21 mouse cellular contexts compared by ENCODE assay signal in genomic region chr11:70049366-70049765, GRCm38 (mm10). TPM values are rescaled to one million over a fixed set of nuclear protein-coding genes. Genes with fewer than 3 reads are reported as not detected.
"Had no signal": no experiment of that assay in that cellular context is flagged by ENCODE, and none has a peak within 500 bp of the region (broad histone marks: within the 10 kb centered on the region; RNA-seq: fewer than 3 reads in every experiment).

No protein-coding gene starts in this region.

- H3K4me3 ChIP-seq: midbrain, embryonic 10.5 days; midbrain, embryonic 13.5 days; myocyte; neural tube, embryonic 13.5 days; neural tube, embryonic 15.5 days had no signal

- H3K27ac ChIP-seq: midbrain, embryonic 10.5 days; midbrain, embryonic 13.5 days; neural tube, embryonic 13.5 days; neural tube, embryonic 15.5 days had no signal

- H3K27me3 ChIP-seq: midbrain, embryonic 13.5 days; neural tube, embryonic 15.5 days had no signal

- H3K4me2 ChIP-seq: lung, embryonic 14.5 days; midbrain, embryonic 13.5 days; neural tube, embryonic 13.5 days; neural tube, embryonic 15.5 days had no signal

- H3K9ac ChIP-seq: lung, embryonic 14.5 days; midbrain, embryonic 13.5 days; neural tube, embryonic 13.5 days; neural tube, embryonic 15.5 days had no signal

- DNase-seq: lung, adult 18-20 months; lung, embryonic 14.5 days; lung, postnatal 4 days; retina, postnatal 1 day; right cerebral cortex, adult 18-20 months; right cerebral cortex, postnatal 25 days; right cerebral cortex, postnatal 4 days; spleen, adult 18-20 months; thymus, adult 18-20 months; thymus, postnatal 36 days had no signal

- H3K4me1 ChIP-seq: midbrain, embryonic 13.5 days; neural tube, embryonic 13.5 days; neural tube, embryonic 15.5 days had no signal

- ATAC-seq: midbrain, embryonic 13.5 days; midbrain, embryonic 16.5 days had no signal

- H3K9me3 ChIP-seq: midbrain, embryonic 10.5 days; midbrain, embryonic 13.5 days; neural tube, embryonic 13.5 days; neural tube, embryonic 15.5 days had no signal

RNA-seq across cellular contexts. Expression of gene Asgr1, which starts 4.5 kb away (rescaled TPM):
- total RNA-seq: megakaryocyte, adult 5-6 weeks; megakaryocyte-erythroid progenitor cell, adult 5-6 weeks had no signal
- polyA plus RNA-seq: lung, embryonic 14.5 days; lung, embryonic 16.5 days; small intestine, adult 2 months; stomach, embryonic 14.5 days had no signal

RNA-seq across cellular contexts. Expression of gene Asgr2, which starts 43.1 kb away (rescaled TPM):
- total RNA-seq: megakaryocyte-erythroid progenitor cell, adult 5-6 weeks had no signal
- polyA plus RNA-seq: lung, embryonic 16.5 days; midbrain, embryonic 10.5 days; midbrain, embryonic 13.5 days; midbrain, embryonic 16.5 days; neural tube, embryonic 13.5 days; neural tube, embryonic 15.5 days had no signal
